Mouse (Mus musculus): Measurements from ENCODE around the gene Gm44503. TPM values are rescaled to one million over a fixed set of nuclear protein-coding genes. Genes with fewer than 3 reads are reported as not detected.

Gene Gm44503
- polyA plus RNA-seq, 1 experiment: 0.01 TPM

DNA sequence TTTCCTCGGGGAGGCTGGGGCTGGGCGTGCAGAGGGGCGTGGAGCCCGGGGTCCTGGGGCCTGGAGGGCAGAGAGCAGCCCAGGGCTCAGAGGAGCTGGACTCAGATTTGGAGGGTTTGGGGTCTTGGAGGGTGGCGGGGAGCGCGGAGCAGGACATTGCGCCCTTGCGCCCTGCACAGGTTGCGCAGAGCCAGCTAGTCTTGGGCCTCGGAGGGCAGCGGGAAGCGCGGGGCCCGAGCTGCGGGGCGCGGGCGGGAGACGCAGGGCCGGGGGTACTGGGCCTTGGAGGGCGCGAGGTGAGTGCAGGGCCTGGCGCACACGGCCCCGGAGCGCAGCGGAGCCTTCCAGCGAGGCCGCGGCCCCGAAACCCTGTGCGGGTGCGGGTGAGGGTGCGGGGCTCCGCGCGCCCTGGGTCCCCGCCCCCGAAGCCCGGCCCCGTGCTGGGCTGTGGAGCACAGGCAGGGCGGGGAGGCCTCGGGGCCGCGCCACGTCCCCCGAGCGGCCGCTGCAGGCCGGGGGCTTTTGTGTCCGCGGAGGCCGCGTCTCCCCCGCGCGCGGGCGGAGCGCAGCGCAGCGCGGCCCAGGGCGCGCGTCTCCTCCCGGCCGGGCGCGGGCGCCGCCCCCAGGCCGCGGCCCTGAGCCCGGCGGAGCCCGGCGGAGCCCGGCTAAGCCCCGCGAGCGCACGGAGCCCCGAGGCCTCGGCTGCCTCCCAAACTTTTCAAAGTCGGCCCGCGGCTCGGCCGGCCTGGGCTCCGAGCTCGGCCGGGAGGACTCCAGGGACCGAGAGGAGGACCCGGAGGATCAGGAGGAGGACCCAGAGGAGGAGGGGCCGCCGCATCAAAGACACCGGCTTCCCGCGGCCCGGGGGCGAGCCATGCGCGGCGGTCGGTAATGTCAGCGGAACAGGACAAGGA lies 33.4 kb upstream of the Gm44503 start, which contains the start of gene Pygo1:
Gene Pygo1, plus strand, starts transcription at position 625 of the 914 bp plus-strand sequence.
- Histone ChIP-seq H3K79me2 (ENCODE audit: control insufficient read depth, insufficient read depth) (no peaks in the 10 kb centered on the region), H3K27me3 (ENCODE audit: control insufficient read depth, insufficient read depth, insufficient read length) (peaks cover 69% of the 10 kb centered on the region), H3ac (ENCODE audit: control insufficient read depth, insufficient read length) (no peak within 1 kb of the TSS), H3K4me2 (ENCODE audit: low read depth) (peak within 1 kb of the TSS; percentile 55), H3K4me3 (no peak within 1 kb of the TSS), H3K36me3 (ENCODE audit: control insufficient read depth, insufficient read depth) (no peaks in the 10 kb centered on the region)
- TF ChIP-seq POLR2A (IDR thresholded peaks at IDR 0.05; ENCODE audit: insufficient read length, low read depth) (no peak), MYOD1 (IDR thresholded peaks at IDR 0.05; ENCODE audit: control insufficient read depth in 1 of 3, insufficient read length in 2 of 3, low read depth in 2 of 3) (no peak), REST (IDR thresholded peaks at IDR 0.05; ENCODE audit: insufficient read depth, insufficient read length) (no peak), TCF3 (IDR thresholded peaks at IDR 0.05; ENCODE audit: insufficient read length, low read depth) (no peak), E2F4 (IDR thresholded peaks at IDR 0.05; ENCODE audit: insufficient read depth) (no peak), TCF12 (IDR thresholded peaks at IDR 0.05; ENCODE audit: insufficient read depth, poor library complexity, severe bottlenecking) (no peak), MAX (IDR thresholded peaks at IDR 0.05; ENCODE audit: low read depth) (no peak), POLR2AphosphoS2 (IDR thresholded peaks at IDR 0.05; ENCODE audit: insufficient read length, low read depth) (no peak)

- peaks cover 71% of the 10 kb centered on the region for H3K27me3 ChIP-seq (ENCODE audit: control insufficient read depth, insufficient read depth, insufficient read length)
- no peak overlapping the region for H3K4me3 ChIP-seq
- TF ChIP-seq REST (IDR thresholded peaks at IDR 0.05; ENCODE audit: insufficient read depth, insufficient read length) (no peak), MYOG (IDR thresholded peaks at IDR 0.05; ENCODE audit: control insufficient read depth in 1 of 3, insufficient read depth in 1 of 3, insufficient read length in 2 of 3, low read depth in 2 of 3) (no peak), SRF (IDR thresholded peaks at IDR 0.05; ENCODE audit: control insufficient read depth, insufficient read length, low read depth) (no peak), POLR2A (IDR thresholded peaks at IDR 0.05; ENCODE audit: insufficient read length, low read depth) (no peak)
- H3ac ChIP-seq (ENCODE audit: control insufficient read depth, insufficient read length): no peak overlapping the region
- no peaks in the 10 kb centered on the region for H3K79me2 ChIP-seq (ENCODE audit: control insufficient read depth, insufficient read depth)
- H3K4me2 ChIP-seq (ENCODE audit: low read depth): peak overlapping the region; percentile 55
- no peaks in the 10 kb centered on the region for H3K36me3 ChIP-seq (ENCODE audit: control insufficient read depth, insufficient read depth)
Measured at GRCm38 (mm10) chr9:72925935-72926258, 32.8 kb upstream of the Gm44503 start.

- no peak overlapping the region for H3K4me3 ChIP-seq
- H3K79me2 ChIP-seq (ENCODE audit: control insufficient read depth, insufficient read depth): no peaks in the 10 kb centered on the region
- H3K4me2 ChIP-seq (ENCODE audit: low read depth): no peak overlapping the region
- H3K27me3 ChIP-seq (ENCODE audit: control insufficient read depth, insufficient read depth, insufficient read length): peaks cover 25% of the 10 kb centered on the region
- H3K36me3 ChIP-seq (ENCODE audit: control insufficient read depth, insufficient read depth): no peaks in the 10 kb centered on the region
- H3ac ChIP-seq (ENCODE audit: control insufficient read depth, insufficient read length): no peak overlapping the region
- TF ChIP-seq POLR2AphosphoS2 (IDR thresholded peaks at IDR 0.05; ENCODE audit: insufficient read length, low read depth) (no peak), USF1 (IDR thresholded peaks at IDR 0.05; ENCODE audit: low read depth) (no peak), CEBPB (IDR thresholded peaks at IDR 0.05; ENCODE audit: insufficient read depth, poor library complexity, severe bottlenecking) (no peak), MYOG (IDR thresholded peaks at IDR 0.05; ENCODE audit: control insufficient read depth in 1 of 3, insufficient read depth in 1 of 3, insufficient read length in 2 of 3, low read depth in 2 of 3) (no peak), TCF3 (IDR thresholded peaks at IDR 0.05; ENCODE audit: insufficient read length, low read depth) (no peak), MYOD1 (IDR thresholded peaks at IDR 0.05; ENCODE audit: control insufficient read depth in 1 of 3, insufficient read length in 2 of 3, low read depth in 2 of 3) (no peak), TCF12 (IDR thresholded peaks at IDR 0.05; ENCODE audit: insufficient read depth, poor library complexity, severe bottlenecking) (no peak)
Measured at GRCm38 (mm10) chr9:72931166-72931790, 27.4 kb upstream of the Gm44503 start.

DNA sequence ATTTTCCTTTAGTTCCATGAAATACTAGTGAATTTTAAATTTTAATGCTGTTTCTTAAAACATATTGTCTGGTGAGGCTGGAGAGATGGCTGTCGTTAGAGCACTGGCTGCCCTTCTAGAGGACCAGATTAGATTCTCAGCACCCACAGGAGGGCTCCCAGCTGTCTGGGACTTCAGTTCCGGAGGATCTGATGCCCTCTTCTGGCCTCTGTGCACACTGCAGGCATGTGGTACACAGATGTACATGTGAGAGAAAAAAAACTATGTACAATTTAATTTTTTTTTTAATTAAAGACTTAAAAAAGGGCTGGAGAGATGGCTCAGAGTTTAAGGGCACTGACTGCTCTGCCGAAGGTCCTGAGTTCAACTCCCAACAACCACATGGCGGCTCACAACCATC lies 23.3 kb upstream of the Gm44503 start:
- Histone ChIP-seq H3K4me2 (ENCODE audit: low read depth) (no peak overlapping the region), H3K36me3 (ENCODE audit: control insufficient read depth, insufficient read depth) (no peaks in the 10 kb centered on the region), H3K27me3 (ENCODE audit: control insufficient read depth, insufficient read depth, insufficient read length) (peaks cover 1% of the 10 kb centered on the region), H3K4me3 (no peak overlapping the region), H3ac (ENCODE audit: control insufficient read depth, insufficient read length) (no peak overlapping the region), H3K79me2 (ENCODE audit: control insufficient read depth, insufficient read depth) (no peaks in the 10 kb centered on the region)
- no peak for TF ChIP-seq MYOG (IDR thresholded peaks at IDR 0.05; ENCODE audit: control insufficient read depth in 1 of 3, insufficient read depth in 1 of 3, insufficient read length in 2 of 3, low read depth in 2 of 3)
- no peak for TF ChIP-seq MYOD1 (IDR thresholded peaks at IDR 0.05; ENCODE audit: control insufficient read depth in 1 of 3, insufficient read length in 2 of 3, low read depth in 2 of 3)
- no peak for TF ChIP-seq SRF (IDR thresholded peaks at IDR 0.05; ENCODE audit: control insufficient read depth, insufficient read length, low read depth)
- no peak for TF ChIP-seq TCF12 (IDR thresholded peaks at IDR 0.05; ENCODE audit: insufficient read depth, poor library complexity, severe bottlenecking)
- TF ChIP-seq POLR2AphosphoS2 (IDR thresholded peaks at IDR 0.05; ENCODE audit: insufficient read length, low read depth): no peak
- no peak for TF ChIP-seq USF1 (IDR thresholded peaks at IDR 0.05; ENCODE audit: low read depth)
- no peak for TF ChIP-seq CEBPB (IDR thresholded peaks at IDR 0.05; ENCODE audit: insufficient read depth, poor library complexity, severe bottlenecking)
- no peak for TF ChIP-seq E2F4 (IDR thresholded peaks at IDR 0.05; ENCODE audit: insufficient read depth)

- Histone ChIP-seq H3K27me3 (ENCODE audit: control insufficient read depth, insufficient read depth, insufficient read length) (no peaks in the 10 kb centered on the region), H3K4me2 (ENCODE audit: low read depth) (no peak overlapping the region), H3ac (ENCODE audit: control insufficient read depth, insufficient read length) (no peak overlapping the region), H3K36me3 (ENCODE audit: control insufficient read depth, insufficient read depth) (no peaks in the 10 kb centered on the region), H3K79me2 (ENCODE audit: control insufficient read depth, insufficient read depth) (no peaks in the 10 kb centered on the region), H3K4me3 (no peak overlapping the region)
- TF ChIP-seq USF1 (IDR thresholded peaks at IDR 0.05; ENCODE audit: low read depth) (no peak), POLR2A (IDR thresholded peaks at IDR 0.05; ENCODE audit: insufficient read length, low read depth) (no peak), MYOD1 (IDR thresholded peaks at IDR 0.05; ENCODE audit: control insufficient read depth in 1 of 3, insufficient read length in 2 of 3, low read depth in 2 of 3) (no peak), MAX (IDR thresholded peaks at IDR 0.05; ENCODE audit: low read depth) (no peak), TCF12 (IDR thresholded peaks at IDR 0.05; ENCODE audit: insufficient read depth, poor library complexity, severe bottlenecking) (no peak), E2F4 (IDR thresholded peaks at IDR 0.05; ENCODE audit: insufficient read depth) (no peak), MYOG (IDR thresholded peaks at IDR 0.05; ENCODE audit: control insufficient read depth in 1 of 3, insufficient read depth in 1 of 3, insufficient read length in 2 of 3, low read depth in 2 of 3) (no peak), CEBPB (IDR thresholded peaks at IDR 0.05; ENCODE audit: insufficient read depth, poor library complexity, severe bottlenecking) (no peak), POLR2AphosphoS2 (IDR thresholded peaks at IDR 0.05; ENCODE audit: insufficient read length, low read depth) (no peak), REST (IDR thresholded peaks at IDR 0.05; ENCODE audit: insufficient read depth, insufficient read length) (no peak), TCF3 (IDR thresholded peaks at IDR 0.05; ENCODE audit: insufficient read length, low read depth) (no peak)
Measured at GRCm38 (mm10) chr9:72936301-72936700, 22.4 kb upstream of the Gm44503 start.

Data from myocyte (in vitro differentiated cells).